Mouse (Mus musculus) neural tube, embryonic 12.5 days (tissue): ENCODE measurements at regions not wholly inside any gene's neighbourhood (a gene's known extent, or its start where the extent isn't known, plus 50 kb on each side); places are given as distances from the start of the nearest gene placed in this dataset.
A peak's percentile ranks its signal among the peaks of the same experiment; 100 is the strongest.

Experiments used
- ATAC-seq: fragments of 200-750 bp; cut with Nextera tagmentation; 2 replicates; pipeline ENCODE4 v1.8.0; 2017; ENCODE audit warnings: low read depth, mild to moderate bottlenecking, moderate TSS enrichment, moderate library complexity; ENCODE audit not compliant: low FRiP score
- H3K27ac ChIP-seq: fragments of 300-500 bp; sonication (generic); 2 replicates; pipeline ENCODE4 v1.5.1; 2016
- H3K27me3 ChIP-seq: fragments of 300-500 bp; sonication (generic); replicated peaks from 2 replicates; pipeline ENCODE4 v1.6.1; 2016; ENCODE audit warnings: mild to moderate bottlenecking
- H3K36me3 ChIP-seq: fragments of 300-500 bp; sonication (generic); 2 replicates; pipeline ENCODE4 v1.6.1; 2016; ENCODE audit warnings: mild to moderate bottlenecking
- H3K4me1 ChIP-seq: fragments of 300-500 bp; sonication (generic); 2 replicates; pipeline ENCODE4 v1.6.1; 2016
- H3K4me2 ChIP-seq: fragments of 300-500 bp; sonication (generic); replicated peaks from 2 replicates; pipeline ENCODE4 v1.6.1; 2016; ENCODE audit warnings: mild to moderate bottlenecking
- H3K4me3 ChIP-seq: fragments of 300-500 bp; sonication (generic); 2 replicates; pipeline ENCODE4 v1.5.1; 2016
- H3K9ac ChIP-seq: fragments of 300-500 bp; sonication (generic); 2 replicates; pipeline ENCODE4 v1.6.1; 2016; ENCODE audit warnings: mild to moderate bottlenecking
- H3K9me3 ChIP-seq: fragments of 300-500 bp; sonication (generic); 2 replicates; pipeline ENCODE4 v1.6.1; 2016; ENCODE audit warnings: mild to moderate bottlenecking
- WGBS: fragments of 180-500 bp; shearing (Covaris S2); methylation state at CpG from one replicate; pipeline ENCODE4 v1.1.7; 2016; 5-methylcytosine and 5-hydroxymethylcytosine counted together

- no peak for ATAC-seq
- Histone ChIP-seq H3K4me2 (no peak overlapping the region), H3K36me3 (no peaks in the 10 kb centered on the region), H3K27ac (no peak overlapping the region), H3K9me3 (no peaks in the 10 kb centered on the region), H3K27me3 (peaks cover under 1% of the 10 kb centered on the region; the same call in 1 of the 2 replicates), H3K4me1 (peaks cover 8% of the 10 kb centered on the region; the same call in 1 of the 2 replicates), H3K4me3 (no peak overlapping the region), H3K9ac (no peak overlapping the region)
- WGBS: 82% methylated on average over 4 of the region's 4 CpGs
These were observed 283.5 kb downstream of the Uaca start for GRCm38 (mm10) chr9:61077807-61078206.

- no peak overlapping the region for H3K9ac ChIP-seq
- ATAC-seq: peak; percentile 63
- H3K9me3 ChIP-seq: no peaks in the 10 kb centered on the region
- H3K4me3 ChIP-seq: no peak overlapping the region
- H3K36me3 ChIP-seq: no peaks in the 10 kb centered on the region
- 0 out of 2 replicates have a peak overlapping the region, but pooled peaks have one; percentile 18 for H3K4me2 ChIP-seq
- H3K27me3 ChIP-seq: peaks cover 5% of the 10 kb centered on the region
- peaks cover 16% of the 10 kb centered on the region; the same call in 1 of the 2 replicates for H3K4me1 ChIP-seq
- 29% methylated on average over 16 of the region's 16 CpGs for WGBS
- H3K27ac ChIP-seq: peak overlapping the region; percentile 39; the same call in 1 of the 2 replicates
These were observed 287.2 kb downstream of the Uaca start for GRCm38 (mm10) chr9:61081474-61082021.

DNA sequence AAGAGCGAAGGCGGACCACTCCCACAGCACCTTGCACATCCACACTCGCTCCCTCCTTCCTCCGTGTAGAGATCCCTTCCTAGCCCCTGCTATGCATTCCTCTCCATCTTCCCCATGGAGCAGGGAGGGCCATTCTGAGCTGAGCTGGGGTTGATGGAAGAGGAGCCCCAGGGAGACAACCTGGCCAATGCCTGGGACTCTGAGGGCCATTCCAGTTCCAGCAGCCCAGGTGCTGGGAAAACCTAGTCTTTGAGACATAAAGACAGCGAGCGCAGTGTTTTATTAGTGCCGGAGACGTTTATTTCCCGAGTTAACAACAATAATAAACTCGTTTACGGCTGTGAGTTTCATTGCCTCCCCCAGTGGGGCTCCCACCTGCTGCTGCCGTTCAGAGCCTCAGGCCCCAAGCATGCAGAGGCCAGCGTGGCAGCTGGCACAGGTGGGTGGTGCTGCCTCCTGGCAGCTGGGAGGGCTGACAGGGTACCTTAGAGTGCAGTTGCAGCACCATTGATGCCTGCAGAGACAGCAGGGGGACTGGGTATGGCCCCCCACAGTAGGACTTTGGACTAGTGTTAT is 287.4 kb upstream of the Tle3 start:
- Histone ChIP-seq H3K9me3 (no peaks in the 10 kb centered on the region), H3K4me2 (no peak overlapping the region), H3K27ac (no peak overlapping the region), H3K4me3 (no peak overlapping the region), H3K27me3 (peaks cover 5% of the 10 kb centered on the region; the same call in 1 of the 2 replicates), H3K36me3 (no peaks in the 10 kb centered on the region), H3K9ac (no peak overlapping the region), H3K4me1 (peaks cover 16% of the 10 kb centered on the region; the same call in 1 of the 2 replicates)
- 16% methylated on average over 13 of the region's 13 CpGs for WGBS
- ATAC-seq: no peak

DNA sequence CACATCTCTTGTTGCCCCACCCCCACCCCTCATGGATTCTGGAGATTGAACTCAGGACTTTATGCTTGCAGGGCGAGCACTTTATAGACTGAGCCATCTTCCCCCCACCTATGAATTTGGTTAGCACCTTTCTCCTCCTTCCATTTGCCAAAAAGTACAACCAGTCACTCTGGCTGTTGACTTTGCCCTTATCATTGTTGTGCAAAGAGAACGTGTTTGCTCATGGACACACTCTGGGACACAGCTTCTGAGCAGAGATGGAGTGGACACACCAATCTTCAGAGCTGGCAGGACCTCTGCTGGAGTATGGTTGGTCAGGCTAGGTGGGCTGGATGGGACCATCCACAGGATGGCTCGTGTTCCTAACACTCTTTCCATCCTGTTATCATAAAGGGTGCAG is 285.1 kb upstream of the Tle3 start:
- Histone ChIP-seq H3K9me3 (no peaks in the 10 kb centered on the region), H3K27me3 (peaks cover 5% of the 10 kb centered on the region; the same call in 1 of the 2 replicates), H3K4me1 (peaks cover 8% of the 10 kb centered on the region; the same call in 1 of the 2 replicates), H3K27ac (no peak overlapping the region), H3K36me3 (no peaks in the 10 kb centered on the region), H3K4me2 (no peak overlapping the region), H3K4me3 (no peak overlapping the region), H3K9ac (no peak overlapping the region)
- WGBS: 88% methylated on average over 3 of the region's 3 CpGs
- ATAC-seq: no peak

GRCm38 (mm10) chr9:61089066-61089686 is 283.0 kb upstream of the Tle3 start:
- WGBS: 85% methylated on average over 2 of the region's 2 CpGs
- H3K4me3 ChIP-seq: no peak overlapping the region
- H3K4me1 ChIP-seq: peaks cover 8% of the 10 kb centered on the region; the same call in 1 of the 2 replicates
- no peak overlapping the region for H3K4me2 ChIP-seq
- H3K9me3 ChIP-seq: no peaks in the 10 kb centered on the region
- H3K9ac ChIP-seq: no peak overlapping the region
- no peak for ATAC-seq
- no peak overlapping the region for H3K27ac ChIP-seq
- 0 out of 2 replicates have a peak, but pooled peaks cover 5% of the 10 kb centered on the region for H3K27me3 ChIP-seq
- H3K36me3 ChIP-seq: no peaks in the 10 kb centered on the region

DNA sequence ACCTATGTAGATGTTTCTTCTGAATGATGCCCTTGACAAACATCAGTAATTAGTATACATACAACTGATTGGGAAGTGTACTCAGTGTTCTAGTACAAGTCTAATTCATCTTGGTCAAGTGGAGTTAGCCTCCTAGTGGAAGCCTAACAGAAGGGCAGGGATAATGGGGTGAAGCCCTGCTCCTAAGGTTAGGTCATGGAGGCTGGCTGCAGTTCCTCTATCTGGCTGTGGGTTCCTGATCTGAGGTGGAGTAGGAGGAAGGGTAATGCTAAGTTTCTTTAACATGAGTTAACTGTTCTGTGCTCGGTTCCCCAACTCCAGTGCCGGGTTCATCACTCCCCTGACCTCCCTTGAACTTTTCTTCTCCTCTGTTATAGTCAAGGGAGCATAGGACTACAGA is 281.1 kb upstream of the Tle3 start:
- Histone ChIP-seq H3K27ac (no peak overlapping the region), H3K4me2 (no peak overlapping the region), H3K9me3 (no peaks in the 10 kb centered on the region), H3K4me1 (no peaks in the 10 kb centered on the region), H3K9ac (no peak overlapping the region), H3K27me3 (0 out of 2 replicates have a peak, but pooled peaks cover 2% of the 10 kb centered on the region), H3K36me3 (no peaks in the 10 kb centered on the region), H3K4me3 (no peak overlapping the region)
- 88% methylated on average over 2 of the region's 2 CpGs for WGBS
- no peak for ATAC-seq

GRCm38 (mm10) chr9:61092834-61093479 is 279.2 kb upstream of the Tle3 start:
- H3K9ac ChIP-seq: no peak overlapping the region
- no peak for ATAC-seq
- H3K4me1 ChIP-seq: no peaks in the 10 kb centered on the region
- H3K27me3 ChIP-seq: no peaks in the 10 kb centered on the region
- no peaks in the 10 kb centered on the region for H3K9me3 ChIP-seq
- 80% methylated on average over 13 of the region's 13 CpGs for WGBS
- H3K4me2 ChIP-seq: no peak overlapping the region
- H3K36me3 ChIP-seq: no peaks in the 10 kb centered on the region
- no peak overlapping the region for H3K4me3 ChIP-seq
- H3K27ac ChIP-seq: no peak overlapping the region

GRCm38 (mm10) chr9:61095069-61095775 is 276.9 kb upstream of the Tle3 start:
- 94% methylated on average over 2 of the region's 2 CpGs for WGBS
- no peaks in the 10 kb centered on the region for H3K4me1 ChIP-seq
- H3K4me3 ChIP-seq: no peak overlapping the region
- no peak overlapping the region for H3K27ac ChIP-seq
- no peak overlapping the region for H3K4me2 ChIP-seq
- no peak overlapping the region for H3K9ac ChIP-seq
- no peaks in the 10 kb centered on the region for H3K36me3 ChIP-seq
- H3K27me3 ChIP-seq: 0 out of 2 replicates have a peak, but pooled peaks cover 3% of the 10 kb centered on the region
- ATAC-seq: no peak
- H3K9me3 ChIP-seq: no peaks in the 10 kb centered on the region

DNA sequence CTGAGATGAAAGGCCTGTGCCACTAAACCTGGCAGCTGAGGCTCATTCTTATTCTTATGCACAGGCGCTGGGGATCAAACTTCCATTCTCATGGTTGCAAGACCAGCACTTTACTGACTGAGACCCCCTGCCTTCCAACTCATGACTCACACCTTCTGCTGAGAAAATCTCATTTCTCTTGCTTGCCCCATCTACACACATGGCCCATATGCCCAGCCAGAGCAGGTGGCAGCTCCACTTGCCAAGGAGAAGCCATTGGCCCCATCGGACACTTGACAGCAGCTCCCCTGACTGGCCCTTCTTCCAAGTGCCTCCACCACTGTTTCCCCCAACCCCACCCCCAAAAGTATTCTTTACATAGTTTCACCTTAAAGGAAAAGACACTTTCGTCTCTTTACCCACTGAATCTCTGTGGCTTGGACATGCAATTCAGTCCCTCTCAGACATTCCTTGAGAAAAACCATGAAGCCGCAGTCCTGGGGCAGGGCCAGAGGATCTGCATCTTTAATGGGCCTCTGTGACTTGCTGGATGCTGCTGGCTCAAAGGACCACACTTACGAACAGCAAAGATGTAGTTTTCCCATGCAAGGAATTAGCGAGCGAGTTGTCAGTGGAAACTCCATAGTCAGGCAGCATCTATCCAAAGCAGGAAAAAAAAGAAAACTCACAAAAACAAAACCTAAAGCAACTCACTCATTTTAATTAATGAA is 270.3 kb upstream of the Tle3 start:
- 33% methylated on average over 7 of the region's 7 CpGs for WGBS
- H3K9me3 ChIP-seq: no peaks in the 10 kb centered on the region
- no peak overlapping the region for H3K4me3 ChIP-seq
- H3K9ac ChIP-seq: no peak overlapping the region
- peaks cover 13% of the 10 kb centered on the region; the same call in 1 of the 2 replicates for H3K4me1 ChIP-seq
- H3K4me2 ChIP-seq: peak overlapping the region; percentile 30; the same call in 1 of the 2 replicates
- H3K27ac ChIP-seq: no peak overlapping the region
- H3K36me3 ChIP-seq: no peaks in the 10 kb centered on the region
- no peak for ATAC-seq
- H3K27me3 ChIP-seq: peaks cover 17% of the 10 kb centered on the region

GRCm38 (mm10) chr9:61102451-61103358 is 269.5 kb upstream of the Tle3 start:
- Histone ChIP-seq H3K27me3 (peaks cover 17% of the 10 kb centered on the region), H3K9ac (no peak overlapping the region), H3K4me1 (peaks cover 13% of the 10 kb centered on the region; the same call in 1 of the 2 replicates), H3K4me2 (peak overlapping the region; percentile 30; the same call in 1 of the 2 replicates), H3K36me3 (no peaks in the 10 kb centered on the region), H3K27ac (no peak overlapping the region), H3K4me3 (no peak overlapping the region), H3K9me3 (no peaks in the 10 kb centered on the region)
- WGBS: 29% methylated on average over 24 of the region's 24 CpGs
- ATAC-seq: no peak
